Mouse (Mus musculus): ENCODE measurements around the gene Abhd2.
A peak's percentile ranks its signal among the peaks of the same experiment; 100 is the strongest.

Gene Abhd2

DNA sequence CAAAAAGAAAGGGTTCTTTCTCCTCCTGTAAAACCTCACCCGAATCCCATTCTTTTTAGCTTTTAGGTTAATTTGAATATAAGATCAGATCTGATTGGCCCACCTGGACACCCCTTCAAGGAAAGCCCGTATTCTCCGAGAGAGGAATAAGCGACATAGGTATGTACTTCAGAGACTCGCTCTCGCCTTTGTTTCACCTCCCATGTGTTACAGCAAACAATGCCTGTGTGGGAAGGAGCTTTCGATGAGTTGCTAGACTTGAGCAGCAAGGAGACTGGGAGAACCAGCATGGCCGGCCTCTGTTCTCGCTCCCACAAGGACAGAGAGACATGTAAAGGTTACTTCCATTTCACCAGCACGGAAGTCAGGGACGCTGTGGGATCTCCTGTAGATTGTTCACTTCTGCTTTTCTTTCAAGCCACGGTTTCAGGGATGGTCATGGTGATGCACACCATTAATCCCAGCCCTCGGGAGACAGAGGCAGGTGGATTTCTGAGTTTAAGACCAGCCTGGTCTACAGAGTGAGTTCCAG is 21.5 kb downstream of the Abhd2 start:
- DNase-seq (ENCODE audit: low spot score): no peak

DNA sequence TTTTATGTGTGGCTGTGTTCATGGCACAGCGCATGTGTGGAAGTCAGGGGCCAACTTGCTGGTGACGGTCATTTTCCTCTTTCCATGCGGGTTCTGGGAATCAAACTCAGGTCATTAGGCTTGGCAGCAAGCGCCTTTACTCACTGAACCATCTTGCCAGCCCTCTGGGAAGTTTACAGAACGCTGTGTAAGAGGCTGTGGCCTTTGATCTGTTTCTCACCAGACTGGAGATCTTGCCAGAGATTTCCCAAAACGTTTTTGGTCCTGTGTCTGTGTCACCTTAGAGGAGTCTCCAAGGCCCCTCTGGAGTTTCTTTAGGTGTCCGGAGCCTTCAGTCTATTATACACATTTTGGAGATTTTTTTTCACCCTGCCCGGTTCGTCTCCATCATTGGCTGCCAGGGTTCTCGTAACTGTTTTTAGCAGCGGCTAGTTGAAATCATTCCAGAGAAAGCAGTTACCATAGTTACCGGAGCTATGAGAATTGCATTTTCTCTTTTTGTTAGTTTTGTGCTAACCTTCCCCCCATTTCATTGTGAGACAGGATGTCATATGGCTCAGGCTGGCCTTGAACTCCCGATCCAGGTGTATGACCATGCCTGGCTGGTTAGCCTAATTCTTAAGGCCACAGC is 22.3 kb downstream of the Abhd2 start:
- DNase-seq (ENCODE audit: low spot score): no peak

DNA sequence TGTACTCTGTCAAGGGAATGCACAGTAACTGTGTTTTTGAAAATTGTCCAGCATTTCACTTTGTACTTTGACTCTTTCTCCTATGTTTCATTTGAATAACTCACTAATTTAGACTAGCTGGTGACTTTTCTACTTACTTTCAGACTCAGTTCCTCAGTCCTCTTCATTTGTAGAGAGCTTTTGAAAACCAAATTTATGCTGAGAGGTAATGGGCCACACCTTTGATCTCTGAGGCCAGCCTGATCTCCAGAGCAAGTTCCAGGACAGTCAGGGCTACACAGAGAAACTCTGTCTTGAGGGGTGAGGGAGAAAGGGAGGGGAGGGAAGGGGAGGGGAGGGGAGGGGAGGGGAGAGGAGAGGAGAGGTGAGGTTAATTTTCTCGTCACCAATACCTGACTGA is 25.7 kb downstream of the Abhd2 start:
- no peak for DNase-seq (ENCODE audit: low spot score)

DNA sequence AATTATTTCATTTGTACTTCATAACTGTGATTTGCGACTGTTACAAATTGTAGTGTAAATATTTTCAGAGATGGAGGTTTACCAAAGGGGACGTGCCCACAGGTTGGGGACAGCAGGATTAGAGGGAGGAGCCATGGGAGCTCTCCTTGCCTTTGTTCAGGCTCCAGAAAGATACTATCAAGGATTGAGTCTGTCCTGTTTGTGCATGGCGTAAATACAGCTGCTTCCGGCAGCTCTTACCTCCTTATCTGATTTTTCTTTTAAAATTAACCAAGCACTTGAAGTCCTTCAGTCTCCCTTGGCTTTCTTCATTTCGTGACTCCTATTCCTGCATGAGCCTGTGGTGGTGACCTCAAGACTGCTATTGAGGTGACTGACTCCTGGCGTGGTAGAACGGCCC is 26.5 kb downstream of the Abhd2 start:
- DNase-seq (ENCODE audit: low spot score): no peak

GRCm38 (mm10) chr7:79300432-79301151 is 27.6 kb downstream of the Abhd2 start:
- no peak for DNase-seq (ENCODE audit: low spot score)

DNA sequence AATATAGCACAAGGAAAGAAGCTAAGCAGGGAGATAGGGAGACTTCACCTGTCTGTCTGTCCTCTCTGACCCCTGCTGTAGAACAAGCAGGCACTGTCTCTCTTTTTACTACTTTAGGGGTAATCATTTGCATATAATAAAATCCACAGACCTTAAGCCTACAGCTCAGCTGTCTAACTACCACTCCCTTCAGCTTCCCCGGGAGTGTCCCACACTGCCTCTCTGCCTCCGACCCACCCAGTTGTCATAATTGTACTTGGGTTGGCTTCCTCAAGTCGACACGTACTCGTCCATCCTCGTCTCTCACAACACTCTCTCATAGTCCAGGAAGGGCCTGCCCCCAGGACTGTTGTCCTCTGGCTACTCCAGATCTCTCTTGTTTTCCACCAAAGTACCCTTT is 29.1 kb downstream of the Abhd2 start:
- no peak for DNase-seq (ENCODE audit: low spot score)

DNA sequence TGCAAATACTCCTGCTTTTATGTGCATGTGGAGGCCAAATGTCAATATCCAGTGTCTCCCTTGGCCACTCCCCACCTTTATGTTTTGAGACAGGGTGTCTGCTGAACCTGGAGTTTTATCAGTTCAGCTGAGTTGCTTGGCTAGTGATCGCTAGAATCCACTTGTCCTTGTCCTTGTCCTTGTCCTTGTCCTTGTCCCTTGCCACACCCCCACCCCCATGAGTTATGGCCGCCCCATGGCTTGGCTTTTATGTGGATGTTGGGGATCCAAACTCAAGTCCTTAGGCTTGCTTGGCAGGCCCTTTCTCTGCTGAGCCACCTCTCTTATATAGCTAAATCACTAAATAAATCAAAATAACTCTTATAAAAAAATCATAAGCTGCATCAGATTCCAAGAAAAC is 29.6 kb downstream of the Abhd2 start:
- no peak for DNase-seq (ENCODE audit: low spot score)

- no peak for DNase-seq (ENCODE audit: low spot score)
These were observed 30.3 kb downstream of the Abhd2 start for GRCm38 (mm10) chr7:79303183-79303761.

DNA sequence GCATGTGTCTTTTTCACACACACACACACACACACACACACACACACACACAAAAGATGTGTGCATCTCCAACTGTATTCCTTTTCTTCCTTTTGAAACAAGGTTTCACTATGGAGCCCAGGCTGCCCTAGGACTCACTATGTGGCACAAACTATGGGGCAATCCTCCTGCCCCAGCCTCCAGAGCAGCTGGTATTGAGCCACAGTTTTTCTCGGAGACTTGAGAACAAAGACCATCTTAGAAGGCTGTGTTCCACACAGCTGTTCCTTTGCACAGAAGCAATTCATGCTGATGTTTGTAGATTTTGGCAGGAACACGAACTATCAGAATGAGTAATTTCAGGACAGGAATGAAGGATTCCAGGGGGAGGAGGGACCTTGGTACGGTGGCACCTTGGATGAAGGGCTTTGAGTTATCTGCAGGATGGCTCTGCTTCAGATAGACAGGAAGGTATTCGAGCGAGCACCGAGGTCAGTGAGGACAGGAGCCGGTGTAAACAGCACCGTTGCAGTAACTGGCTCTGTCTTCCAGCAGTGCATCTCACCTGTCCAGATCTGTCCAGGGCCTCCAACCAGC is 35.5 kb downstream of the Abhd2 start:
- no peak for DNase-seq (ENCODE audit: low spot score)

DNA sequence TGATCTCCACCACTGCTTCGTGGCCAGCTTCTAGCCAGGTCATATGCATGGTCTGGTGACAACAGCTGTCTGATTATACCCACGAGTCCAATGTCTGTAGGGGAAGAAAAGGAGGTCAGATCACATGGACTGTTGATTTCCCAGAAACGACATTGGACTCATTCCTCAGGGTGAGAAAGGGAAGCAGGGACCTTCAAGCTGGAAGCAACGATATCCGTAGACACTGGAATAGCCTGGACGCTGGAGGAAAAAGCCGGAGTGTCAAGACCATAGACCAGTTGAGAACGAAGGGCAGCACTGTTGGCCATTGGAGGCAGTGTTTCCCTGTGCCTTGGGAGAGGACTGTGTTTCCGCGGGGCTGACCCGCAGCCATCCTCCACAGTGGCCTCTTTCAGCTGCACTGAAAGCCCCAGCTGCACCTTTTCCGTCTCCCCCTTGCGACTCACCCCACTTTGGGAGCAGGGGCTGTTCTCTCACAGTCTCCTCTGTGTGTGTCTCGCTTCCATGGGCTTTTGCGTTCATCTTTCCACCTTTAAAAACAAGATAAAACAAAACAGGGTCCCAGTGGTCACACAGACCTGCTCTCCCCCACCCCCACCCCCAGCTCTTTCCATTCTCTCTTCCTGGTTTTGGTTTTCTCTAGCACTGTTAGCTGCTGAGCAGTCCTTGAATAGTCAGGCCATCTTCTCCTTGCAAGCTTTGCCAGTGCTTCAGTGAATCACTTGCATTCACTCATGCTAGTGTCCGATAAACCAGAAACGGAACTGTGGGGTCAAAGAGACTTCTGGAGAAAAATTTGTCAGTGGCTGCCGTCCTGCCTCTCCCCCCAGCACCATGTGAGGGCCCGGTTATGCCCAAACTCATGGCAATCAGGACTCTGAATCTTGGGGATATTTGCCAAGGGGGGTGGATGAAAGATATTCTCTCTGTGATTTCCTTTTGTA is 36.5 kb downstream of the Abhd2 start:
- DNase-seq (ENCODE audit: low spot score): no peak

DNA sequence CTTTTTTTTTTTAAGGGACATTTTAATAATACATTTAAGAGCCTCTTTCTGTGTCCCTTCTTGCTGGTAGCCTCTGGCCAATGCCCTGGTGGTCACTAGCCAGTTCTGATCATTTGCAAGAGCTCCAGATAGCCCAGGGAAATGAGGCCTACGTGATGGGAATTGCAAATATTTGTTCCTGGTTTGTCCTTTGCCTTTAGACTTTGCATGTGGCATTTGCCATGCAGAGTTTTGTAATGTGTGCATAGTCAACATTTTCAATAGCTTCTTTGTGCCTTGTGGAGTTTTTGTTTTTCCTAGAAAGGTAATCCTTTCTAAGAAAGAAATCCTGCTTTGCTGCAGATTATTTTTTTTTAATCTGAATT is 37.2 kb downstream of the Abhd2 start:
- DNase-seq (ENCODE audit: low spot score): no peak

DNA sequence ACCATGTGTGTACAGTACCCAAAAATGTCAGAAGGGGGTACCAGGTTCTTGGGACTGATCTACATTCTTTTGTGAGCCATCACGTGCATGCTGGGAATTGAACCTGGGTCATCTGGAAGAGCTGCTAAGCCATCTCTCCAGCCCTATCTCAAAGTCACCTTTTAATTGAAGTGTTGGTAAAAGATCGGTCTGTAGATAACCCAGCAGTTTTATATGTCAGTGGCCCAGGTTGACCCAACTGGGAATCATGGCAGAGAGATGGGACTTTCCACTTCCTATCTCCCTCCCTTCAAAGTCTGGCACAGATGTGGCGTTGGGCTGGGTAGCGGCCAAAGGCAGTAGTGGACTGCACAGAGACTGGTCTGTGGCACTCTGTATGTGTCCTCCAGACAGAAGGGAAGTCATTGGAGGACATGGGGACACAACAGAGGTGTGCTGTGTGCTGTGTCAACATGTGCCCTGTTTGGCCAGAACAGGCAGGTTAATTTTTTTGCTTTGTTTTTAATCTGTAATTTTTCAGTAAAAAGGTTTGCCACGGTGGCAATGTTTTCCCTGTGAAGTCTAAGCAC is 38.5 kb downstream of the Abhd2 start:
- DNase-seq (ENCODE audit: low spot score): no peak

- no peak for DNase-seq (ENCODE audit: low spot score)
These were observed 39.2 kb downstream of the Abhd2 start for GRCm38 (mm10) chr7:79312246-79312645.

GRCm38 (mm10) chr7:79313519-79314059 is 40.6 kb downstream of the Abhd2 start:
- peak; percentile 63 for DNase-seq (ENCODE audit: low spot score)

GRCm38 (mm10) chr7:79314517-79314916 is 41.5 kb downstream of the Abhd2 start:
- DNase-seq (ENCODE audit: low spot score): no peak

DNA sequence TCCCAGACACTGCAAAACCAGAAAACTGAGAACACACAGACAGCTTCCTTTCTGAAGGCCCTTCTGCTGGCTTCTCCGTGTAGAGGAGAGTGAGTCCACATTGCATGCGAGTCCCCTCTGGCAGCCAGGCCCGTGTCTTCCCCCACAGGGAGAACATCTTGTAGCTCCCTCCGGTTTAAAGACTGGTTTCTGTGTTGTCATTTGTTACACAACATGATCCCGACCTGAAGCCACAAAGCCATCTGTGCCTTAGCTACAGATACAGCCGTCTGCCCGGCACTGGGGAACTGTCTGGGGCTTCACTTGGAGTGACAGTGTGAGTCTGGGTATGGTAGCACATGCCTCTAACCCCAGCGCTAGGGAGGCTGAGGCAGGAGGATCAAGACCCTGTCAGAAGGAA is 42.1 kb downstream of the Abhd2 start:
- DNase-seq (ENCODE audit: low spot score): no peak

GRCm38 (mm10) chr7:79316069-79316695 is 43.2 kb downstream of the Abhd2 start:
- DNase-seq (ENCODE audit: low spot score): no peak

DNA sequence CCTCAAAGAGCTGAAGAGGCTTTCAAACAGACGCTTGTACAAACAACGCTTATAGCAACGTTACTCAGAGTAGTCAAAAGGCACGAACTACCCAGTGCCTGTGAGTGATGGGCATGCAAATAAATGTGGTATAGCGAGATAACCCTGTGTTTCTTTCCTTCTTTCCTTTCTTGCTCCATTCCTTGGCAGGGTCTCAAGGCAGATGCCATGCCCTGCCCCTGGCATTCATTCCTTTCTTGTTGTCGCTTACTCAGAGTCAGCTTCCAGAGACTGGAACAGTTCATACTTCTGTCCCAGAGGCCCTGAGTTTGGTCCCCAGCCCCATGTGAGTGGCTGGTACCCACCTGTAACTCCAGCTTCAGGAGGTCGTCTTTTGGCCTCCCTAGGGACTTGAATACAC is 44.6 kb downstream of the Abhd2 start:
- no peak for DNase-seq (ENCODE audit: low spot score)

DNA sequence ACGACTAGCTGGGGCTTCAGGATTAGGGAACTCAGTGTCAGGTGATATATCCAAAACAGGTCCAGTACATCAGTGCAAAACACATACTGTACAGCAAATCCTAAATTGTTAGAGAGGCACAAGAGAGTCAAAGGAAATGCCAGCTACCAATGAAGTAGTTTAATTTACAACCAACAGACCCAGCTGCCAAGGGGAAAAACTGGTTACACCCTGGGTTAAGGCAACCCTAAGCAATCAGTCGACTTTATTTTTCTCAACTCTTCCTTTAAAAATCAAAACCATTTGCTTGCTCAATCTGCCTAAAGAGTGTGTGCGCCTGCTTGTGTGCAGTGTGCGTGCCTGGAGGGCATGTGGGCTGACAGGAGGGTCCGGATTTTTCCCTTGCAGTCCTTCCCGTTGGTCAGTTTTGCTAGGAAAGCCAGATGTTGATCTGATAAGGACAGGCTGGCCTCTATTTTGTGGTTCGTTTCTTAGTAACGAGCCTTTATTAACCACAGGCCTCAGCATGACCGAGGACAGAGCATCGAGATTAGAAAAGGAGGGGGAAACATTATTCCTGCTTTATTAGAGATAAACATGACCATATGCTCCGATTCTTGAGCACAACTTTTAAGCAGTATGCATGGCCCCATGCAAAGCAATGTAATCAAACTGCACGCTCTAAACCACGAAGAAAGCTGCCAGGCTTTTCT is 45.3 kb downstream of the Abhd2 start:
- no peak for DNase-seq (ENCODE audit: low spot score)

DNA sequence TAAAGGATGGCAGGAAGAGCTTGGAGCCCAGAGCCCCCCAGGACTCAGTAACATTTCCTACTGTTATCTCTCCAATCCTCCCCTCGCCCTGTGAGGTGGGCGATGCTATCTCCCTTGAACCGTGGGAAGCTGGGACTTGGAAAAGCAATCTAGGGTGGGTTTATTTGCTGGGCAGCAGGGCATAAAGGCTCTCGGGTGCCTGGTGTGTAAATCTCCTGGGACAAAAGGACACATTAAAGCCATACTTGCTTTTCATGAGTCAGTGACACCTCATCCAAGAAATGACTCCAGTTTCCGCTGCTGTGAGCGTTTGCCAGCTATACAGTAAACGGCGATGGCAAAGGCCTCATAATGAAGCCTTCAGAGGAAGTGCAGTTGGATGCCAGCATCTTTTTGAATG is 50.9 kb downstream of the Abhd2 start:
- DNase-seq (ENCODE audit: low spot score): no peak
